Mouse (Mus musculus): ENCODE results near the gene Sec14l3. TPM values are rescaled to one million over a fixed set of nuclear protein-coding genes. Genes with fewer than 3 reads are reported as not detected.
A peak's percentile ranks its signal among the peaks of the same experiment; 100 is the strongest.
"Not testable (repeated sequence)": the region's sequence is repeated elsewhere in the genome, so short reads cannot be mapped to it uniquely, and the experiment has no call there.

Sec14l3 gene
- polyA plus RNA-seq, 1 experiment from 2014 or later, result 0.72 TPM

- no peaks in the 10 kb centered on the region for H3K4me1 ChIP-seq (replicated peaks)
- H3K27me3 ChIP-seq, result no peaks in the 10 kb centered on the region
- 62% methylated on average over 6 of the region's 6 CpGs for WGBS
- H3K4me2 ChIP-seq, result no peak overlapping the region
- no peak overlapping the region for H3K9ac ChIP-seq
- no peak for ATAC-seq (replicated peaks; ENCODE audit: insufficient number of reproducible peaks, insufficient read depth, low FRiP score, low read depth)
- no peaks in the 10 kb centered on the region for H3K36me3 ChIP-seq
- no peaks in the 10 kb centered on the region for H3K9me3 ChIP-seq (replicated peaks)
- H3K4me3 ChIP-seq, result no peak overlapping the region
- no peak overlapping the region for H3K27ac ChIP-seq
These were observed 40.8 kb downstream of the Sec14l3 start for GRCm38 (mm10) chr11:4105444-4105843.

GRCm38 (mm10) chr11:4107901-4108300 lies 43.3 kb downstream of the Sec14l3 start:
- H3K4me1 ChIP-seq (replicated peaks); H3K27ac ChIP-seq; H3K27me3 ChIP-seq; H3K4me2 ChIP-seq; H3K9ac ChIP-seq; H3K9me3 ChIP-seq (replicated peaks); ATAC-seq (replicated peaks; ENCODE audit: insufficient number of reproducible peaks, insufficient read depth, low FRiP score, low read depth); H3K36me3 ChIP-seq; H3K4me3 ChIP-seq: not testable (repeated sequence)
- WGBS, result 91% methylated on average over 6 of the region's 6 CpGs

DNA sequence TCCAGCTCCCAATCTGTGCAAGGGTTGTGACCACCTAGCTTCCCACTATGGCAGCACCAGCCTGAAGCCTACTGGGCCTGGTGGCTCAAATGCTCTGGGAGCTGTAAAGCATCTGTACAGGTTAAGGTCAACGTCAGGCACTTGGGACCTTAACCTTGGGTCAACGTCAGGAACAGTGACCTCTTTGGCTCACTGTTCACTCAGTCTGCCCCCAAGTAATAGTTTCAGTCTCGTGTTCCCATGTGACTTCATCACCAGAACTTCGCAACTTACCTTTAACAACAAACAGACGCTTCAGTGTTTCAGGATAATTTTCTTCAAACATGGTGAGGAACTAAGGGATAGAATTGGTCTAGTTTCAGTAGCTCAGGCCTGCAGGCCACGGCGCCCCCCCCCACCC lies 44.0 kb downstream of the Sec14l3 start:
- no peak for ATAC-seq (replicated peaks; ENCODE audit: insufficient number of reproducible peaks, insufficient read depth, low FRiP score, low read depth)
- Histone ChIP-seq H3K9me3 (replicated peaks) (no peaks in the 10 kb centered on the region), H3K4me3 (no peak overlapping the region), H3K9ac (no peak overlapping the region), H3K36me3 (no peaks in the 10 kb centered on the region), H3K4me2 (no peak overlapping the region), H3K27me3 (no peaks in the 10 kb centered on the region), H3K4me1 (replicated peaks) (no peaks in the 10 kb centered on the region), H3K27ac (no peak overlapping the region)
- WGBS, result 83% methylated on average over 7 of the region's 7 CpGs

DNA sequence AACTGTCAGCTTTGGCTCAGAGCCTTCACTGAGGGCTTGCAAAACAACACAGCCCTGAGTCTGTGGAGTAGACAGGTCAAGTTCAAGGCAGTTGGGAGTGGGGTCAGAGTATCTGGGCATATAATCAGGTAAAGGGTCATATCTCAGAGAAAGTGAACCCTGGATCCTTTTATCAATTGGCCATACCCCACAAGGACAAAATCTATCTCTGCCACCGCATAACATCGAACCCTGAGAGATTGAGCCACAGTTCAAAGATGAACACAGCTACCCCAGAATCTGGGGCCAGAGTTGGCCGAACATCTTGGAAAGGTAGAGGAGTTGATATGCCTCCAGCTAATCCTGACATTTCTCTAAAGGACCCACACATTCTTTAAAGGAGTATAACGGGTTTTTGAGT lies 47.4 kb downstream of the Sec14l3 start:
- WGBS, result 73% methylated on average over 4 of the region's 4 CpGs
- H3K27me3 ChIP-seq, result peaks cover 2% of the 10 kb centered on the region; the same call in 1 of the 2 replicates
- H3K4me1 ChIP-seq (replicated peaks), result peaks cover 8% of the 10 kb centered on the region
- H3K4me3 ChIP-seq, result no peak overlapping the region
- ATAC-seq (replicated peaks; ENCODE audit: insufficient number of reproducible peaks, insufficient read depth, low FRiP score, low read depth), result no peak
- no peak overlapping the region for H3K9ac ChIP-seq
- no peak overlapping the region for H3K4me2 ChIP-seq
- no peaks in the 10 kb centered on the region for H3K36me3 ChIP-seq
- H3K27ac ChIP-seq, result no peak overlapping the region
- H3K9me3 ChIP-seq (replicated peaks), result no peaks in the 10 kb centered on the region

DNA sequence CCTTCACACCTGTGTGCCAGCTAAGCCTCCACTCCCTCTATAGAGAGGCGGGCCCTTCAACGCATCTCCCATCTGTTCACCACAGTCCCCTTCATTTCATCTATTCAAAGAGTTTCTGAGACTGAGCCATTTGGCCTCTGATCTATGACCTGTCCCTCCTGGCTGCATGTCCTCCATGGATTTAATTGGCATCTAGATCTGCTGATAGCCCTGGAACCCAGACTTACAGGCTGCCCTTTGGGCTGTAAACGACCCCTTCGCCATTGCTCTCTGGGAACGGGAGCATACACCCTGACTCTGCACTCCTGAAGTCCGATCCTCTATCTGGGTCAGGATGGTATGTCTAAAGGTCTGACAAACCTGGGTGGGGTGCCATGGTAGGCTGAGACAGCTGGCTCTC lies 48.2 kb downstream of the Sec14l3 start:
- WGBS, result 85% methylated on average over 6 of the region's 6 CpGs
- H3K27me3 ChIP-seq, result peaks cover 10% of the 10 kb centered on the region; the same call in 1 of the 2 replicates
- no peaks in the 10 kb centered on the region for H3K9me3 ChIP-seq (replicated peaks)
- no peak for ATAC-seq (replicated peaks; ENCODE audit: insufficient number of reproducible peaks, insufficient read depth, low FRiP score, low read depth)
- H3K9ac ChIP-seq, result no peak overlapping the region
- no peak overlapping the region for H3K4me3 ChIP-seq
- H3K27ac ChIP-seq, result no peak overlapping the region
- H3K36me3 ChIP-seq, result no peaks in the 10 kb centered on the region
- H3K4me1 ChIP-seq (replicated peaks), result peaks cover 17% of the 10 kb centered on the region
- no peak overlapping the region for H3K4me2 ChIP-seq

GRCm38 (mm10) chr11:4113496-4113895 lies 48.9 kb downstream of the Sec14l3 start:
- no peak for ATAC-seq (replicated peaks; ENCODE audit: insufficient number of reproducible peaks, insufficient read depth, low FRiP score, low read depth)
- Histone ChIP-seq H3K4me2 (no peak overlapping the region), H3K4me1 (replicated peaks) (peaks cover 22% of the 10 kb centered on the region), H3K9ac (no peak overlapping the region), H3K36me3 (no peaks in the 10 kb centered on the region), H3K27me3 (peaks cover 10% of the 10 kb centered on the region; the same call in 1 of the 2 replicates), H3K27ac (no peak overlapping the region), H3K4me3 (no peak overlapping the region), H3K9me3 (replicated peaks) (no peaks in the 10 kb centered on the region)
- 73% methylated on average over 4 of the region's 4 CpGs for WGBS

GRCm38 (mm10) chr11:4113970-4114369 lies 49.3 kb downstream of the Sec14l3 start:
- no peak overlapping the region for H3K4me2 ChIP-seq
- no peak overlapping the region for H3K4me3 ChIP-seq
- no peak overlapping the region for H3K27ac ChIP-seq
- no peak overlapping the region for H3K9ac ChIP-seq
- no peaks in the 10 kb centered on the region for H3K36me3 ChIP-seq
- WGBS, result 63% methylated on average over 6 of the region's 6 CpGs
- H3K9me3 ChIP-seq (replicated peaks), result no peaks in the 10 kb centered on the region
- ATAC-seq (replicated peaks; ENCODE audit: insufficient number of reproducible peaks, insufficient read depth, low FRiP score, low read depth), result no peak
- H3K27me3 ChIP-seq, result peaks cover 10% of the 10 kb centered on the region; the same call in 1 of the 2 replicates
- peaks cover 22% of the 10 kb centered on the region for H3K4me1 ChIP-seq (replicated peaks)

GRCm38 (mm10) chr11:4114541-4114940 lies 49.9 kb downstream of the Sec14l3 start:
- not testable (repeated sequence) for ATAC-seq (replicated peaks; ENCODE audit: insufficient number of reproducible peaks, insufficient read depth, low FRiP score, low read depth); H3K36me3 ChIP-seq
- WGBS, result 82% methylated on average over 6 of the region's 6 CpGs

GRCm38 (mm10) chr11:4115407-4115806 lies 50.8 kb downstream of the Sec14l3 start:
- H3K4me2 ChIP-seq, result no peak overlapping the region
- WGBS, result 87% methylated on average over 4 of the region's 4 CpGs
- H3K4me1 ChIP-seq (replicated peaks), result peaks cover 32% of the 10 kb centered on the region
- H3K9ac ChIP-seq, result no peak overlapping the region
- H3K27me3 ChIP-seq, result peaks cover 11% of the 10 kb centered on the region; the same call in 1 of the 2 replicates
- no peak for ATAC-seq (replicated peaks; ENCODE audit: insufficient number of reproducible peaks, insufficient read depth, low FRiP score, low read depth)
- H3K4me3 ChIP-seq, result no peak overlapping the region
- H3K9me3 ChIP-seq (replicated peaks), result no peaks in the 10 kb centered on the region
- H3K36me3 ChIP-seq, result no peaks in the 10 kb centered on the region
- H3K27ac ChIP-seq, result no peak overlapping the region

More at GRCm38 (mm10) chr11:4114541-4114940, 49.9 kb downstream of the Sec14l3 start:
- not testable (repeated sequence) for H3K9ac ChIP-seq; H3K4me2 ChIP-seq; H3K4me3 ChIP-seq; H3K9me3 ChIP-seq (replicated peaks); H3K27ac ChIP-seq
- H3K4me1 ChIP-seq (replicated peaks), result peaks cover 25% of the 10 kb centered on the region
- H3K27me3 ChIP-seq, result peaks cover 10% of the 10 kb centered on the region; the same call in 1 of the 2 replicates

DNA sequence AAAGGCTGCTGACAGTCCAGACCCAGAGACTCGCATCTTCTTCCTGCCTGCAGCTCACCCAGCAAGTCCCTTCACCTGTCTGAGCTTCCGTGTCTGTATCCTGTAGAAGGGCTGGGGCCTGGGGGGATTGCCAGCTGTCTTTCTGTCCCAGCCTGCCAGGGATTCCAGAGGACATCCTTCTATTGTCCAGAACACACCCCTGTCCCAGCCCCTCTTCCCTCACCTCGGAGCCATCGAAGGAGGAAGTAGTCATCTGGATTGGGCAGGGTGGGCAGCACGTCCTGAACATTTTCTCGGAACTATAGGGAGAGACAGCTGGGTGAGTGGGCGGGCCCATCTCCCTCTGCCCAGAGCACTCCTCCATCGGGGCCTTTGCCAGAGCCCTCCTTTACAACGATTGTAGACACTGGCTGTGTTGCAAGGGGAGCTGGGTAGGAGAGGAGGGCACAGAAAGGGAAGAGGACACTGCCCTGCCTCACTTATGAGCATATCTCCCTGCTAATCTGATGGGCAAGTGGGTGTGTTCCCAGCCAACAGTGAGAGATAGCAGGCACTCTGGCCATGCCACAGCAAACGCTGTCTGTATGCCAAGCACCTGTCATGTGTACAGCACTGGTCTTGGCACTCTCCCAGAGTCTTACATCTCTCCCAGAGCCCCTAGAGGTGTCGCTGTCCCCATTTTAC lies 52.0 kb downstream of the Sec14l3 start:
- ATAC-seq (replicated peaks; ENCODE audit: insufficient number of reproducible peaks, insufficient read depth, low FRiP score, low read depth), result no peak
- Histone ChIP-seq H3K27me3 (peaks cover 17% of the 10 kb centered on the region), H3K4me2 (0 out of 2 replicates have a peak overlapping the region, but pooled peaks have one; percentile 21), H3K4me1 (replicated peaks) (peaks cover 32% of the 10 kb centered on the region), H3K4me3 (no peak overlapping the region), H3K27ac (no peak overlapping the region), H3K36me3 (no peaks in the 10 kb centered on the region), H3K9ac (no peak overlapping the region), H3K9me3 (replicated peaks) (no peaks in the 10 kb centered on the region)
- WGBS, result 42% methylated on average over 11 of the region's 11 CpGs

GRCm38 (mm10) chr11:4117372-4118071 lies 52.9 kb downstream of the Sec14l3 start:
- 23% methylated on average over 3 of the region's 3 CpGs for WGBS
- H3K4me2 ChIP-seq, result peak overlapping the region; percentile 97
- H3K9ac ChIP-seq, result no peak overlapping the region
- peaks cover 17% of the 10 kb centered on the region for H3K27me3 ChIP-seq
- H3K36me3 ChIP-seq, result no peaks in the 10 kb centered on the region
- ATAC-seq (replicated peaks; ENCODE audit: insufficient number of reproducible peaks, insufficient read depth, low FRiP score, low read depth), result no peak
- H3K27ac ChIP-seq, result no peak overlapping the region
- H3K4me1 ChIP-seq (replicated peaks), result peaks cover 32% of the 10 kb centered on the region
- no peaks in the 10 kb centered on the region for H3K9me3 ChIP-seq (replicated peaks)
- H3K4me3 ChIP-seq, result peak overlapping the region; percentile 57
